Mouse (Mus musculus) liver (tissue): Measurements from ENCODE around the gene Nipsnap2.
"Not testable (repeated sequence)": the region's sequence is repeated elsewhere in the genome, so short reads cannot be mapped to it uniquely, and the experiment has no call there.

Source experiments
- DNase-seq: peaks from one replicate; pipeline ENCODE4 v3.0.0-alpha.2; 2020; ENCODE audit warnings: mixed read lengths

Gene Nipsnap2

GRCm38 (mm10) chr5:129724834-129725773 is at the start of gene Nipsnap2:
Gene Nipsnap2 (plus strand): TSS chr5:129725063.
- peak; percentile 87 for DNase-seq

GRCm38 (mm10) chr5:129685141-129685540 is 39.7 kb upstream of the Nipsnap2 start:
- DNase-seq, result not testable (repeated sequence)

GRCm38 (mm10) chr5:129687621-129688020 is 37.2 kb upstream of the Nipsnap2 start:
- DNase-seq, result no peak

- no peak for DNase-seq
Observed at GRCm38 (mm10) chr5:129690528-129690927, 34.3 kb upstream of the Nipsnap2 start.

DNA sequence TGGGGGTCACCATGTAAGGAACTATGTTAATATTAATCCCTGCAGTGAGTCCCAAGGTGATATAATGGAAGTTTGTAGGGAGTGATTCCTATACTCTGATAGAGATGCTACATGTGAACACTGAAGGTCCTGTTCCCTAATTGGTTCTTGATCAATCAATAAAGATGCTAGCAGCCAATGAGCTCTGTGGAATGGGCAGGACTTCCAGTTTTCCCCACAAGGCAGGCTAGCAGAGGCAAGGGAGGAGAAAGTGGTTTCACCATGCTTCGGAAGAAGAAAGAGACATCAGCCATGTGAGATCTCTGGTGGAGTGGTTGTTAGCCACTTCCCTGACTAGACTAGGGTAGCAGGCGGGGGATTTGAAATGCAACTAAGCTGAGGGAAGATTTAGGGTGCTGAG is 24.4 kb upstream of the Nipsnap2 start:
- no peak for DNase-seq

GRCm38 (mm10) chr5:129701706-129702105 is 23.2 kb upstream of the Nipsnap2 start:
- no peak for DNase-seq

GRCm38 (mm10) chr5:129703368-129703767 is 21.5 kb upstream of the Nipsnap2 start:
- no peak for DNase-seq

GRCm38 (mm10) chr5:129708412-129708811 is 16.5 kb upstream of the Nipsnap2 start, which contains the start of gene Sept14:
Gene Sept14 (minus strand): TSS chr5:129708512.
- DNase-seq, result no peak

DNA sequence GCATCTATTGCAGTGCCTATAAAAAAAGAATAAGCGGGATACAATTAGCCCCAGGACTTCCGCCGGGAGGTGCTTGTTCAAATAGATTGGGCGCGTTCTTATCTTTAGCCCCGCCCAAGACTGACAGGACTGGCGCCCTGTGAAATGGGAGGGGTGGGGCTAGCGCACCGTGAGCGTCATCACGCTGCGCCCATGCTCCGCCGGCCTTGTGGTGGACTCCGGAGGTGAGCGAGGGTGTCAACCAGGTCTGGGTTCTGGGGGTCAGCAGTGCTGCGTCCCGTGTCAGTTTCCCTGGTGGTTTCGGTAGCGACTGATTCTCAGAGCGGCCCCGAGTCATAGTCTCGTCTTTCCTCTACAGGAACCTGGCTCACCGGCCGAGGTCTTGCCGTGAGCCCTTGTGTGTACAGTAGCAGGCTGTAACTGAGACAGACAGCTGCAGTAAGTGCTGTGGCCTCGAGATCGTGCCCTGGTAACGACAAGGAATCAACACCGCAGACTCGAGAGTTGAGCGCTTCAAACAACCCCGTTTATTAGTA is 9.5 kb upstream of the Nipsnap2 start, which contains the start of gene Mrps17:
Mrps17 (plus strand) TSS at position 172 of the 536 bp plus-strand sequence.
- DNase-seq, result peak; percentile 95

- no peak for DNase-seq
Observed at GRCm38 (mm10) chr5:129717016-129717415, 7.8 kb upstream of the Nipsnap2 start.

DNA sequence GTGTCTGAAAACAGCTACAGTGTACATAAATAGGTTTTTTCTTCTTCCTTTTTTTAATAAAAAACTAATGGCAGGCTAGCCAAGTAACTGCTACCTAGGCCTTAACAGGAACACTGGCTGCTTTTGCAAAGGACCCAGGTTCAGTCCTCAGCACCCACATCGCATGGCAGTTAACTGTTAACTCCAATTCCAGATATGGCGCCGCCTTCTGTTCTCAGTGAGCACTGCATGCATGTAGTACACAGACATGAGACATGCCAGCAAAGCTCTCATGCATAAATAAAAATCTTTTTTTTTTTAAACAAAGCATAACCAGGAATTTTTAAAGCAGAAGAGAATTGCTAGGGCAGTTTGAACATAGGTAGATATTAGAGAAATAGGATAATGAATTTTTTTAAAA is 4.7 kb upstream of the Nipsnap2 start:
- no peak for DNase-seq

GRCm38 (mm10) chr5:129724268-129724667 is 595 bp upstream of the Nipsnap2 start:
- DNase-seq, result peak; percentile 39

GRCm38 (mm10) chr5:129725774-129726392 is 1.0 kb downstream of the Nipsnap2 start:
- DNase-seq, result peak; percentile 27

DNA sequence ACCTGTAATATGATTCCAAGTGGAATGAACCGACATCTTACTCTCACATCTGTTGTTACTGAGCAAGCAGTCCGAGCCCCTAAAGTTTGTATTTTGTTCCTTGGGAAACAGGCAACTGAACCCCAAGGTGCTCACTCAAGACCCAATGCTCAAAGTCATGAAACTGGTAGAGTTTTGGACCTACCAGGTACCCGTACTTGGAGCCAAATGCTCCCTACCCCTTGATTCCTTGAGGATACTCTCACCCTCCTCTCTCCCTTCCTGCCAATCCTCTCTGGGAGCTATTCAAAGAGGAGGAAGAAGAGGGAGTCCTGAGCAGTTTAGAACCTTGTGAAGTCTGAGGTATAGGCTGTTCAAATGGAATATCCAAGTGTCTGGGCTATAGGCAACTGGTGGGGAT is 1.9 kb downstream of the Nipsnap2 start:
- no peak for DNase-seq

GRCm38 (mm10) chr5:129729286-129729685 is 4.4 kb downstream of the Nipsnap2 start:
- DNase-seq, result peak; percentile 79

DNA sequence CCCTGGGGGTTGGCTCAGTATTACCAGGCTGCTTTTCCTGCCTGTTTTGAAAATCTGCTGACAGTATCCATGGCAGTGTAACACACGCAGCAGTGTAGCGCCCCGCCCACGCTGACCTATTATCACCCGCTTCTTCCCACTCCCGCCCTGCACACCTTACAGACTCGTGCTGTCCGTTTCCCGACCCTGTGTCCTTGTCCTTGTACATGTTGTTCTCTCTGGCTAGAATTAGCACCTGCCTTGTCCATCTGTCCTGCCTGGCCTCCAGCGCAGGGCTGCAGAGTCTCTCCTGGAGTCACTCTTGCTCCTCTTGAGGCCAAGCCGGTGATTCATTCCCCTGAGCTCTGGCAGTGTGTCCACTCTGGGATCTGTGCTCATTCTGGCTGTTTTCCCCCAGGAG is 5.5 kb downstream of the Nipsnap2 start:
- peak; percentile 77 for DNase-seq

- DNase-seq, result no peak
Observed at GRCm38 (mm10) chr5:129731021-129731420, 6.2 kb downstream of the Nipsnap2 start.

- peak; percentile 57 for DNase-seq
Observed at GRCm38 (mm10) chr5:129740976-129741375, 16.1 kb downstream of the Nipsnap2 start.

GRCm38 (mm10) chr5:129742903-129743488 is 18.1 kb downstream of the Nipsnap2 start:
- peak; percentile 79 for DNase-seq

DNA sequence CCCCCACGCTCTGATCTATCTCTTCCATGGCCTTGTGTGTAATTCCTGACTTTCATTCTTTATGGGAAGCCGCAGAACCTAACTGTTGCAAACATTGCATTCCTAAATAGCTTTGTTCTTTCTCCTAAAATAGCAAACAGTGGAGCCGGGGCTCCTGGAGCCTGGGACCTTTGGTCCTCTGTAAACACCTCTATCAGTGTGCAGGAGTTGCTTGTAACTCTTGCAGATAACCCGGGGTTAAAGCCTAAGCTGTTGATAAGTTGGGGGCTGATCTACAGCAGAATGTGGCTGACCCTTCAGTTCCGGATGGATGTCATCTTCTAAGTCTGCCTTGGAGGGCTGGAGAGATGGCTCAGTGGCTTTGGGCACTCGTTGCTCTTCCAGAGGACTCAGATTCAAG is 19.2 kb downstream of the Nipsnap2 start:
- peak; percentile 37 for DNase-seq

GRCm38 (mm10) chr5:129756886-129757285 is 32.0 kb downstream of the Nipsnap2 start:
- DNase-seq, result no peak

DNA sequence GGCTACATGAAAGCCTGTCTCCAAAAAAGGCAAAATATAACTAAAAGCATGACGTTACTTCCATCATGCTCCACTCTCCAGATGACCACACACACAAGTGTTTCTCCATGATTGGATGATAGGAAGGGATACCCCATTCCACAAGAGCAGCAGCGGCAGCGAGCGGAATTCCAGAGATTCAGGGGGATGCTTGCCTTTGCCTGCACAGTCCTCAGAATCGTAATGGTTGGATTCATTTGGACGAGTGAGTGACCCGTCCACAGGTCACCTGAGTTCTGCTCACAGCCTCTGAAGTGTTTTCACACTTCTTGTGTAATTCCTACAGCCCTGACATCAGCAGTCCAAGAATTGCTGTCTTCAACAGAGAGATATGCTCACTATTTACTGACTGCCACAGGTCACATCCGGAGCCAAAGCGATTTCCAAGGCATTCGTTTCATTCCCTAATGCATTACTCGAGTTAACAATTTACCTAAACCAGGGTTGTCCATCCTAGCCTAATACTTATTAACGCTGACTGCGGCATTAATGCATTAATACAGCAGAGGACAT is 35.1 kb downstream of the Nipsnap2 start:
- DNase-seq, result no peak
